Mouse (Mus musculus) cerebellum, postnatal 14 days (tissue): ENCODE results near the gene Ston1.

Experiments
- DNase-seq, 2 experiments: peaks; one replicate each; pipeline ENCODE4 v3.0.0; 2021; ENCODE audit warnings: mixed read lengths in 2 of 2

The Ston1 gene

GRCm38 (mm10) chr17:88597222-88598055, at the start of gene Ston1:
Ston1 (plus strand) TSS chr17:88597684.
- peak; percentile 55 to 88 for DNase-seq

- DNase-seq: no peak
These were observed 47.9 kb upstream of the Ston1 start for GRCm38 (mm10) chr17:88549411-88550191.

GRCm38 (mm10) chr17:88550351-88550750, 47.1 kb upstream of the Ston1 start:
- no peak for DNase-seq

- no peak for DNase-seq
These were observed 46.2 kb upstream of the Ston1 start for GRCm38 (mm10) chr17:88550981-88551940.

- DNase-seq: no peak
These were observed 44.9 kb upstream of the Ston1 start for GRCm38 (mm10) chr17:88552556-88552955.

- no peak for DNase-seq
These were observed 44.5 kb upstream of the Ston1 start for GRCm38 (mm10) chr17:88553001-88553449.

- DNase-seq: no peak
These were observed 43.9 kb upstream of the Ston1 start for GRCm38 (mm10) chr17:88553473-88554087.

- peak; percentile 32 to 58 for DNase-seq
These were observed 41.3 kb upstream of the Ston1 start for GRCm38 (mm10) chr17:88556176-88556575.

GRCm38 (mm10) chr17:88556688-88557087, 40.8 kb upstream of the Ston1 start:
- no peak for DNase-seq

- peak; percentile 87 to 92 for DNase-seq
These were observed 39.2 kb upstream of the Ston1 start for GRCm38 (mm10) chr17:88558168-88558842.

- no peak for DNase-seq
These were observed 33.9 kb upstream of the Ston1 start for GRCm38 (mm10) chr17:88563611-88564010.

GRCm38 (mm10) chr17:88569807-88570540, 27.5 kb upstream of the Ston1 start:
- DNase-seq: no peak

GRCm38 (mm10) chr17:88570784-88571183, 26.7 kb upstream of the Ston1 start:
- no peak for DNase-seq

- DNase-seq: no peak
These were observed 22.7 kb upstream of the Ston1 start for GRCm38 (mm10) chr17:88574811-88575210.

- DNase-seq: peak in 1 of 2 experiments; percentile 36
These were observed 18.8 kb upstream of the Ston1 start for GRCm38 (mm10) chr17:88578522-88579242.

- peak; percentile 27 to 38 for DNase-seq
These were observed 16.9 kb upstream of the Ston1 start for GRCm38 (mm10) chr17:88580556-88580955.

GRCm38 (mm10) chr17:88581511-88582021, 15.9 kb upstream of the Ston1 start:
- DNase-seq: no peak

GRCm38 (mm10) chr17:88582999-88583398, 14.5 kb upstream of the Ston1 start:
- no peak for DNase-seq

GRCm38 (mm10) chr17:88583411-88583810, 14.1 kb upstream of the Ston1 start:
- no peak for DNase-seq

- no peak for DNase-seq
These were observed 10.1 kb upstream of the Ston1 start for GRCm38 (mm10) chr17:88587371-88587770.
